Mouse (Mus musculus): ENCODE results near the gene Zfp526. TPM values are rescaled to one million over a fixed set of nuclear protein-coding genes. Genes with fewer than 3 reads are reported as not detected.

Zfp526 gene
- total and polyA plus RNA-seq, 3 experiments = 9.5 to 14.8 TPM; not detected in 1

- Histone ChIP-seq H3K4me3 (ENCODE audit: control insufficient read depth in 1 of 2, insufficient read depth in 1 of 2, low read depth in 2 of 2, low read length in 2 of 2) (no peak overlapping the region), H3K4me1 (ENCODE audit: control insufficient read depth in 1 of 2, insufficient read depth in 2 of 2, low read length in 2 of 2) (peaks cover 20 to 59% of the 10 kb centered on the region in 2 experiments), H3K79me2 (ENCODE audit: control insufficient read depth, insufficient read depth, low read length, poor library complexity) (peaks cover 34% of the 10 kb centered on the region), H3K27ac (ENCODE audit: control insufficient read depth, low read depth, low read length) (no peak overlapping the region), H3K9ac (ENCODE audit: control insufficient read depth, low read depth, low read length, poor library complexity, severe bottlenecking) (no peak overlapping the region), H3K27me3 (ENCODE audit: control insufficient read depth in 1 of 2, insufficient read depth in 2 of 2, low read length in 2 of 2) (no peaks in the 10 kb centered on the region), H3K36me3 (ENCODE audit: control insufficient read depth in 1 of 2, insufficient read depth in 2 of 2, low read length in 2 of 2) (peaks cover 0 to 45% of the 10 kb centered on the region in 2 experiments; a peak in 2 of 4 replicates), H3K9me3 (replicated peaks; ENCODE audit: insufficient read depth, low read length) (no peaks in the 10 kb centered on the region)
- no peak for DNase-seq (ENCODE audit: low read depth, low spot score)
- TF ChIP-seq BHLHE40 (IDR thresholded peaks at IDR 0.05; ENCODE audit: borderline replicate concordance, low read depth, low read length) (no peak), MXI1 (IDR thresholded peaks at IDR 0.05; ENCODE audit: low read depth, low read length) (no peak), HCFC1 (IDR thresholded peaks at IDR 0.05; ENCODE audit: low read depth, low read length) (no peak), ELF1 (IDR thresholded peaks at IDR 0.05; ENCODE audit: low read depth, low read length) (no peak), CTCF (IDR thresholded peaks at IDR 0.05 in 2 of 3, conservative IDR thresholded peaks at IDR 0.05 in 1 of 3; ENCODE audit: control insufficient read depth in 1 of 3, insufficient read depth in 1 of 3, low read depth in 2 of 3, low read length in 3 of 3, poor library complexity in 1 of 3, severe bottlenecking in 1 of 3) (no peak), GABPA (IDR thresholded peaks at IDR 0.05; ENCODE audit: low read depth, low read length) (no peak), GATA1 (IDR thresholded peaks at IDR 0.05; ENCODE audit: low read depth, low read length) (no peak), ZMIZ1 (IDR thresholded peaks at IDR 0.05; ENCODE audit: low read depth, low read length) (no peak), MAFK (IDR thresholded peaks at IDR 0.05; ENCODE audit: borderline replicate concordance, low read depth, low read length) (no peak), EP300 (IDR thresholded peaks at IDR 0.05; ENCODE audit: low read depth in 1 of 2, low read length in 2 of 2) (no peak), E2F4 (IDR thresholded peaks at IDR 0.05; ENCODE audit: borderline replicate concordance, low read depth, low read length) (no peak), POLR2AphosphoS2 (IDR thresholded peaks at IDR 0.05; ENCODE audit: low read length) (no peak), MAZ (IDR thresholded peaks at IDR 0.05; ENCODE audit: low read depth, low read length) (no peak), RAD21 (IDR thresholded peaks at IDR 0.05; ENCODE audit: low read depth, low read length) (no peak), POLR2AphosphoS5 (IDR thresholded peaks at IDR 0.05; ENCODE audit: borderline replicate concordance, low read depth, low read length) (no peak), CHD1 (IDR thresholded peaks at IDR 0.05; ENCODE audit: low read depth, low read length) (no peak), USF1 (IDR thresholded peaks at IDR 0.05; ENCODE audit: low read depth, low read length) (no peak), TBP (IDR thresholded peaks at IDR 0.05; ENCODE audit: low read depth, low read length) (no peak), SIN3A (IDR thresholded peaks at IDR 0.05; ENCODE audit: low read length) (no peak)
Measured at GRCm38 (mm10) chr7:25270652-25271633, 49.7 kb downstream of the Zfp526 start.
